Mouse (Mus musculus) C2C12 (cell line): ENCODE measurements around the gene Gdap2.

Experiments
- CEBPB ChIP-seq: IDR thresholded peaks from one replicate; pipeline ENCODE4 v1.6.1; 2011; ENCODE audit warnings: low read depth, mild to moderate bottlenecking, control low read depth, moderate library complexity
- CTCF ChIP-seq: IDR thresholded peaks from one replicate; pipeline ENCODE4 v1.5.1; 2011; ENCODE audit not compliant: control insufficient read depth, insufficient read depth, insufficient read length
- FOSL1 ChIP-seq: IDR thresholded peaks from one replicate; pipeline ENCODE4 v1.8.0; 2011; ENCODE audit warnings: mild to moderate bottlenecking, low read length; ENCODE audit not compliant: poor library complexity, insufficient read depth, severe bottlenecking
- MAX ChIP-seq: IDR thresholded peaks from one replicate; pipeline ENCODE4 v1.6.1; 2011; ENCODE audit warnings: mild to moderate bottlenecking, control low read depth

DNA sequence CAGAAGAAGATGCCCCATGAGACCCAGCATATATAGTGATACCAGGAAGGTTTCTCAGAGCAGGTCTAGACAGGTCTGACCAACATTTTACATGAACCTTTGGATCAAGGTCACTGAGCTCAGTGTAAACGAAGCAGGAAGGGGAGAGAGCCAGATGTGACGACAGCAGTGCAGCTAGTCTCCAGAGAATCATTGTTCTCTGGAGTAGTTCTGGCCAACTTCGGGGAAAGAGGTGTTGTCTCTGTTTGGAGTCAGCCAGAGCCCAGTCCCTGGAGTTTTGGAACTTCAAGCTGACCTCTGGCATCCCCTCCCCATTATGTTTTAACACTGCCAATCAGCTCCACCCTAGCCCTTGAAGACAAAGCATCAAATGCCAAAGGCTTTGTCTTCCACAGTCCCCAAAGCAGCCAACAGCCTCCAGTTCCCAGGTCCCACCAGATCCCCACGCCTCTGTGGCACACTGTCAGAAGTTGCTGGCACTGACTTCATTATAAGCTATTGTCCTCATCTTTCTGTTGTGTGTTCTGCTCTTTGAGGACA lies 84.2 kb downstream of the Gdap2 start:
- TF ChIP-seq CTCF (no peak), CEBPB (no peak), FOSL1 (no peak), MAX (no peak)
